Mouse (Mus musculus): ENCODE results near the gene Ppm1f.
"Not testable (repeated sequence)": the region's sequence is repeated elsewhere in the genome, so short reads cannot be mapped to it uniquely, and the experiment has no call there.

Ppm1f gene

DNA sequence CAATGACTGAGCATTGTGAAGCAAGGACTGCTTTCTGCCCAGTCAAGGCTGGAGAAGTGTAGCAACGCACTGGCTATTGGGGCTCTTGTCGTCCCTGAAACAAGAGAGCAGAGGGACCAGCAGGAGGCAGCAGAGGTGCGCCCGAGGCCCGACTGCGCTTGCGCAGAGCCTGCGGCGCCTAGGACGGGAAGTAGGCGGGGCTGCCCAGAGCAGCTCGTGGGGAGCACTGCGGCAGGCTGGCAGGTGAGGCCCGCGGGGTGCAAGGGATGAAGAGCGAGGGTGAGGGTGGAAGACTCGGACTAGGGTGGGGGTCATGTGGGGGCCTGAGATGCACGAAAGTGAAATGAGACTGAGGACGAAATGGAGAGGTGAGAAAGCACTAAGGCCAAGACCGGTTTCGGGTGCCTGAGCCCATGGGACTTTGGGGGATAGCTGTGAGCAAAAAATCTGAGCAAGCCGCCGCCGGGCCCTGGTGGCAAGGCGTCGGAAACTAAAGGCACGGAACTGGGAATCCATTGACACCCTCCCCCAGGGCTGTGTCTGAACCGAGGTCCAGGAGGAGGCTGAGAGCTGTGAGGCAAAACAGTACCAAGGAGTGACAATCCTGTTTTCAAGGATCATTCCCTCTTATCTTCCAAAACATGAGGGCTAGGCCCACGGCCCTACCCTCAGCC is at the start of gene Ppm1f:
Ppm1f (plus strand) TSS at position 88 of the 674 bp plus-strand sequence.
- DNase-seq (ENCODE audit: low read depth in 1 of 2, low spot score in 2 of 2) = peak; percentile 95 to 97

DNA sequence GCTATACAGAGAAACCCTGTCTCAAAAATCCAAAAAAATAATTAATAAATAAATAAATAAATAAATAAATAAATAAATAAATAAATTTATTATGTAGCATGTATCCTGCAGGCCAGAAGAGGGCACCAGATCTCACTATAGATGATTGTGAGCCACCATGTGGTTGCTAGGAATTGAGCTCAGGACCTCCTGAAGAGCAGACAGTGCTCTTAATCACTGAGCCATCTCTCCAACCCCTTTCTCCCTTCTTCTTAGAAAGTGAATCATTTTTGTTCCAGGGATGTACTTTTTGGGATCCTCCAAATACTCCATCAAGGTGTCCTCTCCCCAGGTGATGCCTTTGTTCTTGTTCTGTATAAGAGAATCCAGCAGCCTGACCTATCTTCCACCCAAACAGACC is 47.1 kb upstream of the Ppm1f start:
- DNase-seq (ENCODE audit: low read depth in 1 of 2, low spot score in 2 of 2) = no peak

DNA sequence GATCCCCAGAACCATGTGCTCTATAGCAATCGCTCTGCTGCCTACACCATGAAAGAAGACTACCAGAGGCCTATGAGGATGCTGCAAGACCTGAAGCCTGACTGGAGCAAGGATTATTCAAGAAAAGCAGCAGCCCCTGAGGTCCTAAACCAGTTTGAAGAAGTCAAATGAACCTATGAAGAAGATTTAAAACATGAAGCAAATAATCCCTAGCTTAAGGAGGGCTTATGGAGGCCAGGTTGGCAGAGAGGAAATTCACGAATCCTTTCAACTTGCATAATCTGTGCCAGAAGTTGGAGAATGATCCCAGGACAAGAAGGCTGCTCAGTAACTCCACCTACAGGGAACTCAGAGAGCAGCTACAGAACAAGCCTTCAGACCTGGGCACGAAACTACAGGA is 43.9 kb upstream of the Ppm1f start:
- DNase-seq (ENCODE audit: low read depth in 1 of 2, low spot score in 2 of 2) = no peak

DNA sequence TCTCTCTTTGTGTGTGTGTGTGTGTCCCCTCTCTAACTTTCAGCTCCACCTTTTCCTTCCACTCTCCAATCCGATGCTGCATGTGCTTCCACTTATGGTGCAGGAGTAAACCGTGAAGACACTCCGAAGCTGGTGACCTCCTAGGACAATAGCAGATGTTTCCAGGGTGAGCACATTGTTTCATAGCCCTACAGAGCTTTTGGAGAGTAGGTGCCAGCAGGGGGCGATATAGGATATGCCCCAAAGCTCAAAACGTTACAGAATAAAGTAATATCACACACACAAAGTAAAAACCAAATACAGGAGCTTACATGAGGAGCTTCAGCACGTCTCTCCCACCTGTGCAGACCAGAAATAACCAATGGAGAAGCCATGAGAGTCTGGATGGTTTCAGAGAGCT is 41.4 kb upstream of the Ppm1f start:
- DNase-seq (ENCODE audit: low read depth in 1 of 2, low spot score in 2 of 2) = peak in 1 of 2 experiments; percentile 26

DNA sequence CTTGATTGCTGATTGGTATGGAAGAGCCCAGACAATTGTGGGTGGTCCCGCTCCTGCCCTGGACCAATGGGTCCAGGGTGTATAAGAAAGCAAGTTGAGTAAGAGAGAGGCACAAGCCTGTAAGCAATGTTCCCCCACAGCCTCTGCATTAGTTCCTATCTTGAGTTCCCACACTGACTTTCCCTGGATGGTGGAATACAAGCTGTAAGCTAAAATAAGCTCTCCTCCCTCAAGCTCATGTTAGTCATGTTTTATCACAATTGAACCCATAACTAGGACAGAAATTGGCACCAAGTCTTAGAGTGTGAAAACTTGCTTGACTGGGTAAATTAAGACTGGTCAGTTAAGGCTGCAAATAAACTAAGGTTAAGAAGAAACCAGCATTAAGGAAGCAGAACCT is 40.7 kb upstream of the Ppm1f start:
- no peak for DNase-seq (ENCODE audit: low read depth in 1 of 2, low spot score in 2 of 2)

DNA sequence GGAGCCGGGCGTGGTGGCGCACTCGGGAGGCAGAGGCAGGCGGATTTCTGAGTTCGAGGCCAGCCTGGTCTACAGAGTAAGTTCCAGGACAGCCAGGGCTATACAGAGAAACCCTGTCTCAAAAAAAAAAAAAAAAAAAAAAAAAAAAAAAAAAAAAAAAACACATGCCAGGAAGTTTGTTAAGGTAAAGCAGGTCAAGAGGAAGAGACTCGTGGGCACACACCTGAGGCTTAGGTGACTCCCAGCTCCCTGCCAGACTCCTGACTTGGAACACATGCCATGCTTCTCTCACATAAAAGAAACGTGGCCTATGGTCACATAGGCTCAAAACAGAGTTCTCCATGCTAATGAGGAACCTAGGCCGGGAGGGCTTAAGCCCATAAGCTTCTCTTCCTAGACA is 40.2 kb upstream of the Ppm1f start:
- not testable (repeated sequence) for DNase-seq (ENCODE audit: low read depth in 1 of 2, low spot score in 2 of 2)

DNA sequence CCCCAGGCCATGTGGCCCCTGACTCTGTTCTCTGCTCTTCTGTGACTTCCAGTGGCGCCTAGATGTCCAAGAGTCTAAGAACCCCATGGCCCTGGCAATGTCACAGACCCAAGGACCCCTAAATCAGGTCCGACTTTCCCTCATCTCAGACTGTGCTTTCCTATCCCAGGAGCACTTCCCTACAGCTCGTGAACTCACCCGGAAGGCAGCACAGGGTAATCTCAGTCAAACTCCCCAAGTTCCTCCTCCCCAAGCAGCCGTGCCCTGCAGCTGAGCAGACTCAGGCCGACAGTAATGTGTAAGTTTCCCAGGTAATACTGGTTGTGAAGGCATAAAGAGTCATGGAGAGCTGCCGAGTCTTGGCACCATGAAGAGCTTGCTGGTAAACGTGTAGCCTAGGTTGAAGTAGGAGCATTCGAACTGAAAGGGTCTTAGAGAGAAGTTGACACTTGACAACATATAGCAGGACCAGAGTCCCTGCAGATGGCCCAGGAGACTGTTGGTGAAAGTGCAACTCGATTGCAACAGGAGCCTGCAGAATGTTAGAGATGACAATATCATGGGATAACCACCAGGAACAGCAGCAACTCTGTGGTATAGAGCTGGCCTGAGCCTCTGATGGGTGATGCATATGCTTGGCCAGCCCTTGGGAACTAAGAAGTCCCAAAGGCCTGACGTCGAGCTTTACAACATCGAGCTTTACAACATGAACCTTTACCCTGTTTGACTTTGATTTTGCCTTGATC is 39.4 kb upstream of the Ppm1f start:
- no peak for DNase-seq (ENCODE audit: low read depth in 1 of 2, low spot score in 2 of 2)

DNA sequence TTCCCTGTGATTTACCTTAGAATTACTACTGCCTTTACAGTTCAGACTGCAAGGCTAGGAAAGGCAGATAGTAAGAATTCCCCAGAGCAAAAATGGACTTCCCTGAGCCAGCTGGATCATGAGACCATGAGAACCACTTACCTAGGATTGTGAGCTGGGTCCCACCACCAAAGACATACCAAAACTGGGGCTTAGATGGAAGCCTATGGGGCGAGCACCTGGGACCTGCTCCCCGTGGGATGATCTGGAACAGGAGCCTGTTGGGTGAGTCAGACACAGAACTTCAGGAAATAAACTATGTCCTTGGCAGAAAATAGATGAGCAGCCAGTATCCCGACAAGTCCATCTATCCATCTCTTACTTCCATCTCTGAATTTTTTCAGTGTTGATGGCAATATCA is 34.0 kb upstream of the Ppm1f start:
- DNase-seq (ENCODE audit: low read depth in 1 of 2, low spot score in 2 of 2) = no peak

DNA sequence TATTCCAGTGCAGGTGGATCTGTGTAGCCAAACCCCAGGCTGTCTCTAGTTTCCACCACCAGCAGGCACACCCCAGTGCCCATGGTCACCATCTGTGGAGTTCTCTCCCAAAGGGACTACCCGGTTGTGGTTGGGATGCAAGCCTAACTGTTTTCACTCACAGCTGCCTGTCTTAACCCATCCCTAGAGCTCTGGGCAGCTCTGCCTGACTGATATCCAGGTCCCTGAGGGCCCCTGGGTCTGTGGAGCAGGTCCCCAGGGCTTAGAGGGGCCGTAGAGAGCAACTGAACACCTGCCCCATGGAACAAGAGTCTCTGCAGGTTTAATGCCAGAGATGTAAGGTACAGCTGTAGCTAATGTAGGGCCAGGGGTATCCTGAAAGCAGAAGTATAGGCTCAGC is 32.3 kb upstream of the Ppm1f start, which contains the start of gene Igll1:
Igll1 (minus strand) TSS at position 8 of the 400 bp plus-strand sequence.
- no peak for DNase-seq (ENCODE audit: low read depth in 1 of 2, low spot score in 2 of 2)

DNA sequence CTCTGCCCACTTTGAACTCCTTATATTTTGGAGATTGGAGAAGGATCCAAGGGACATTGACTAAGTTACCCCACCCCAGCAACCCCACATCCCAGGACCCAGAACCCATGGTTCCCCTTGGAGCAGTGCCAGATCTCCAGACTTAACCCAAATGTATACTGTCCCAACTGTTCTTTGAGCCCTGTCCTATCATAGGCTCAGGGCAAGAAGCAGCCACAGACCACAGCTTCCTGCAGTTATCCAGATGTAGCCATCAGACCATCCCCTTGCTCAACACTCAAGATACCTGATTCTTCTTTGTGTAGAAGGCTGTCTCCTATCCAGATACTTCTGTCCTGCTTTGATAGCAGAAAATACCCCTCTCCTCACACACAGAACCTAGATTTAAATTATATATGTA is 31.1 kb upstream of the Ppm1f start:
- DNase-seq (ENCODE audit: low read depth in 1 of 2, low spot score in 2 of 2) = no peak

DNA sequence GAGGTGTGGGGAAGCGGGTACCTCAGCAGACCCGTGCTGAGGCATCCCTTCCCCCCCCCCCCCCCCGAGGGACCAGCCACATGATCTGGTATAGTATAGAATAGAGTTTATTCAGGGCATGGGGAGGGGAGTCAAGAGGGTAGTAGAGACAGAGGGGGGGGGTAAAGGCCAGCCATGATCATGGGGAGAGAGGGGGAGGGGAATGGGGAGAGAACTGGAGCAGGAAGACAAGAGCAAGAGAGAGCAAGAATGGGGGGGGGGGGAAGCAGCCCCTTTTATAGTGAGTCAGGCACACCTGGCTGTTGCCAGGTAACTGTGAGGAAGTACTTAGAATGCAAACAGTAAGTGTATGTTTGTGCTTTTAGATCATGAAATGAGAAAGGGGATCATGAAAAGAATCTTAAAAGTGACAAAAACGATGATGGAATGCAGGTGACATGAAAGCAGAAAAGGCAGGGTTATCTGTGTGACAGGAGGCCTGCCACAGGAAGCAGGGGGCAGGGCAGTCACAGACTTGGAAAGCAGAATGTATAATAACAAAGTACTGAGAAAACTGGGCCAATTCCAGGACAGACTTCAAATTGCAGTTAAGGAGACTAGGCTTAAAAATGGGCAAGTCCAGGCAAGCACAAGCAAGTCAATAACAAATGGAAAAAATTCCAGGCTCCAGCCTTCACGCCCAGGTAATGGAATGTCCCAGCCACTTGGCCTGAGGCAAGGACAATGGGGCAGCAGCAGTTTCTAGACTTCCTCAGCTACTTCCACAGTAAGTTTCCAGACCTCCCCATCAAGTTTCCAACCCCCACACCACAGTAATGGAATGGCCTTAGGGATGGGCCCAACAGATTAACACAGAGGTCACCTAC is 30.3 kb upstream of the Ppm1f start:
- DNase-seq (ENCODE audit: low read depth in 1 of 2, low spot score in 2 of 2) = no peak

DNA sequence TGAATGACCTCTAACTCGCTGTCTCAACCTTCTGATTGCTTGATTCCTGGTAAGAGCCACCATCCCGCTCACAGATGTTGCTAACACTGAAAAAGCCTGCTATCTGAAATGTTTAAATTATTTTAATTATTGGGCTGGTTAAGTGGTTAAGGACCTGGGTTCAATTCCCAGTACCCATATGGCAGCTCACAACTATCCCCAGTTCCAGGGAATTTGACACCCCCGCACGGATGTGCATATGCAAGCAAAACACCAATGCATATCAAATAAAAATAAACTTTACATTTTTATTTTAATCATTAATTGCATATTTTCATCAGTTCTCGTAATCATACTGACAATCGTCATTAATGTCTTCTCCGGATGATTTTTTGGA is 26.0 kb upstream of the Ppm1f start:
- no peak for DNase-seq (ENCODE audit: low read depth in 1 of 2, low spot score in 2 of 2)

DNA sequence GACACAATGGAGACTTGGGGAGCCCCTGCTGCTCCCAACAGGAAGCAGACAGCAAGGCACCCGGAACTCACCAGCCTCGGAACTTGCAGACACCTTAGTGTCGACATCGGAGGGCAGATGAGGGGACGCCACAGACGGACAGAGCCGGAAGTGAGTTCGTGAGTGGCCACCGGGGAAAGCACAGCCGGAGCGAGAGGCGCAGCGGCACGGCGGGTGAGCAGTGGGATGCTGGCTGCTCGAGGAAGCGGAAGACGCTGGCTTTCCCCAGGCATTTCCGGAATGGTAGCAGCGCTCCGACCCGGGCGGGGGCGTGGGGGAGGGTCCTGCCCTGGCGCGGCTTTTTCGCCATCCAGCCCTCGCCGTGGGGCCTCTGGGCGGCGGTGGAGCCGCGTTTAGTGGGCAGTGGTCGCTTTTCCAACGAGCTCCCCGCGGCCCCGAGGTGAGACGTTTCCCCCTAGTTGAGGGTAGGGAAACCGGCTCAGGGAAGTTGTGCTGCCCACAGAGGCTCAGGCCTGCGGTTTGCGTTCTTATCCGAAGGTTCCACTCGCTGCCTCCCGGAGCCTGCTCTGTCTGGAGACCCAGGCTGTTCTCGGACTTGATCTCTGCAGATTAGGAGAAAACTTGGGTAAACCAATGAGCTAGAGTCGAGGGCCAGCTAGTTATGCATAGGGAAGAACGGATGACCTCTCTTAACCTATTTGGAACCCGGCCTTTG is 25.5 kb upstream of the Ppm1f start, which contains the start of the genes Top3b and Vpreb1:
Top3b (plus strand) TSS at position 120 of the 715 bp plus-strand sequence.
Vpreb1 (minus strand) TSS at position 227 of the 715 bp plus-strand sequence.
- peak; percentile 77 to 82 for DNase-seq (ENCODE audit: low read depth in 1 of 2, low spot score in 2 of 2)

DNA sequence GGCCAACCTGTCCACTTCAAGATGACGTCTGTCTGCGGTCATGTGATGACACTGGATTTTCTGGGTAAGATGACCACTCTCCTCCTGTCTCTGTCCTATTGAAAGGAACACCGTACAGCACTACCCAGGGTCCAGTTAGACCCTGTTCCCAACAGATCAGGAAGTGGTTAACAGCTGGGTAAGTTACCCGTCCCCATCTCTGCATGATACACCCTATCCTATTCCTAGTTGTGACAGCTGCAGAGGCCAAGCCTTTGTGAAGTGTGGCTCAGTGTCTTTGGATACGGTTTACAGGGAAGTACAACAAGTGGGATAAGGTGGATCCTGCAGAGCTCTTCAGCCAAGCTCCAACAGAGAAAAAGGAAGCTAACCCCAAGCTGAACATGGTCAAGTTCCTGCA is 17.2 kb upstream of the Ppm1f start:
- no peak for DNase-seq (ENCODE audit: low read depth in 1 of 2, low spot score in 2 of 2)

DNA sequence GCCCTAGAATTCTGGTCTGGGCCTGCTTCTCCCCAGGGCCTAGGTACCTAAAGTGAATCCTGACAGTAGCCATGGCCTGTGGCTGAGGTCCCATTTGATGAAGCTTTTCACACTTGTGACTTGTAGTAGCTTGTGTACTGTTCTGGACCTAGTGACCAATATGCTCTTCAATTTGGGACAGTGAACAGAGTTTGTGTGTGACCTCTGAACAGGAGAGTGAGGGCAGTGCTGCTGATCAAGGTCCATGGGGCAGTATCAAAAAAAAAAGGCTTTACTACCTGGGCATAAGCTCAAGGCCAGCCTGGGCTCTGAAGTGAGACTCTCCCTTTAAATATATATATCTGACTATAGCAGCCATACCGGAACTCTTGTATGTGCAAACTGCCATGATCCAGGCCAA is 7.9 kb upstream of the Ppm1f start:
- DNase-seq (ENCODE audit: low read depth in 1 of 2, low spot score in 2 of 2) = no peak

DNA sequence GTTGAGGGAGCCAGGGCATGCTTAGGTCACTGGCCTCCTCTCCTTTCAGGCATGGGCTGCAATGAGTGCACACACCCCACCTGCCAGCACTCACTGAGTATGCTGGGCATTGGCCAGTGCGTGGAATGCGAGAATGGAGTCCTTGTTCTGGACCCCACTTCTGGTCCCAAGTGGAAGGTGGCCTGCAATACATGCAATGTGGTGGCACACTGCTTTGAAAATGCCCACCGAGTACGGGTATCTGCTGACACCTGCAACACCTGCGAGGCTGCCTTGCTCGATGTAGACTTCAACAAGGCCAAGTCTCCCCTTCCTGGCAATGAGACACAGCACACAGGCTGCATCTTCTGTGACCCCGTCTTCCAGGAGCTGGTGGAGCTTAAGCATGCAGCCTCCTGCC is 3.9 kb upstream of the Ppm1f start:
- DNase-seq (ENCODE audit: low read depth in 1 of 2, low spot score in 2 of 2) = no peak

DNA sequence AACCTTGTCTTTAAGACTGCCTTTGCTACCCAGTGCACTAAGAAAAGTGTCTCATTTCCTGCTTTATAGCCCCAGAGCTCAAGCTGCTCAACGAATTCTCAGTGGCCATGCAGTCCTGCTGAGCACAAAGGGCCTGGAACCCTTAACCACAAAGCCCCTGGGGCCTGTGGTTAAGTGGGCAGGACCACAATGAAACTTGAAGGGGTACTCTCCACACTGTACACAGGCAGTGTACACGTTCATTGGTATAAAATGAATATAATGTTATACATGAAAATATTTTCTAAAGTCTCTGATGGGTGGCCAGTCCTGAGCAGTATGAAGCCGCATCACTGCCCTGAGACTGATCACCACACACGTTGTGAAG is 271 bp upstream of the Ppm1f start:
- DNase-seq (ENCODE audit: low read depth in 1 of 2, low spot score in 2 of 2) = no peak

DNA sequence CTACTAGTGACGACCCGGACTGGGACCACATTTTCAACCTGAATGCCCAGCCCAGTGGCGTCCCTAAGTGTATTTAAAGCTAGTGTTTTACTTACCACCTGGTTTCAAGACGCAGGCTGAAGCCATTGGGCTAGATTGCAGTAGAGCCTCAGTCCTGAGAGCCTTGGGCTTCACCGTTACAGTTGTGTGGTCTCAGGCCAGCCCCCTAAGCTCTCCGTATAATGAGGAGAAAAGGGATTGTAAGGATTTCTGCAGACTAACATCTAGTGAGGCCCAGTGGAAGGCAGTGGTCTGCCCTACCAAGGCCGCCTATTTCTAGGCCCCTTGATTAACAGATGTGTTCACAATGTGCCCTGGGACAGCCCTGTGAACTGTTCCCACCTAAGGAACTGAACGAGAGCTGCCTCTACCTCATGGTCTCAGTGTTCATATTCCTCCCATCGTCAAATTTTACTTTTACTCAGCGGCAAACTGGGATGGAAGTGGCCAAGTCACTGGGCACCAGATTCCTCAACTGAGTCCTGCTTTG is 851 bp downstream of the Ppm1f start:
- no peak for DNase-seq (ENCODE audit: low read depth in 1 of 2, low spot score in 2 of 2)

DNA sequence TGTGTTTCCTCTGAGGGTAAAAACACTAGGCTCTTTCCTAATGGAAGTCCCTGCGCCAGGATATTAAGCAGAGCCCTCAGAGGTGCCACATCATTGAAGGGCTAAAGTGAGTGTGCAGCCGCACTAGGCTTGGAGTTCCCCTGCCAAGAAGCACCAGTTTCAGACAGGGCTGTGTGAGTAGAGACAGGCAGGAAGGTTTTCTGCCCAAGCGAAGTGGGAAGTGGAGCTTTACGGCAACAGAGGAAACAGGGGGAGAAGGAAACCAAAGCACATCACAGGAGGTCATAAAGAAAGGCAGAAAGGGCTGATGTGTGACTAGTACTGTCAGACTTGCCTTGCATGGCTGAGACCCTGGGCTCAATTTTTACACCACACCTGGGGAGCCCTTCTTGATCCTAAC is 6.1 kb downstream of the Ppm1f start:
- DNase-seq (ENCODE audit: low read depth in 1 of 2, low spot score in 2 of 2) = no peak

DNA sequence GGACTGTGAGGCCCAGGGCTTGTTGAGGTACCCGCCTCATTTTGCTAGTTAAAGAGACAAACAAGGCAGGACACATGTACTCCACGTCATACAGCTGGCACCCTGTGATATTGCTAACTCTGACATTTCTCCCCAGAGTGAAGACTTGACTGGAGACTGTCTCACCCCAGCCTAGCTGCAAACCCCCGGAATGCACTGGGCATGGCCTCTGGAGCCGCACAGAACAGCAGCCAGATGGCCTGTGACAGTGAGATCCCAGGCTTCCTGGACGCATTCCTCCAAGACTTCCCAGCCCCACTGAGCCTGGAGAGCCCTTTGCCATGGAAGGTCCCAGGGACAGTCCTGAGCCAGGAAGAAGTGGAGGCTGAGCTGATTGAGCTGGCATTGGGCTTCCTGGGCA is 6.9 kb downstream of the Ppm1f start:
- DNase-seq (ENCODE audit: low read depth in 1 of 2, low spot score in 2 of 2) = no peak

DNA sequence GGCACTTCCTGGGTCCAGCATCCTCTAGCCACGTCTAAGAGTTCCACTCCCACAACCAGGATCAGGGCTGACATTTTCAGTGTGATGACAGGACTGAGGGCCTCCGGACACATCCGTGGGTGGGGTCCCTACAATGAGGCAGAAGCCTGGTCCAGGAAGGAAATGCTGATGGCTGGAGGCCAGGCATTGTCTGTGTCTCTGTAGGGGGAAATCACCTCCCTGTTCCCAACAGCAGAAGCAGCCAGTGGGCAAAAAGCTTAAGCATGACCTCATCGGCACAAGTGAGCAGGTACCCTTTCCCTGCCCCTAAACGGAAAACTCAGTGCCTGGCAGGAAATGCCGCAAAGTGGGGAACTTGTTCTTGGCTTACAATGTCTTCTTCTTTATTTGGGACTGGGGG is 11.5 kb downstream of the Ppm1f start:
- no peak for DNase-seq (ENCODE audit: low read depth in 1 of 2, low spot score in 2 of 2)

Data from monocyte, adult 2 months (primary cell).